Mouse (Mus musculus) C2C12 (cell line): ENCODE measurements around the gene Idua.

Source experiments
- CEBPB ChIP-seq: IDR thresholded peaks from one replicate; pipeline ENCODE4 v1.6.1; 2011; ENCODE audit warnings: low read depth, mild to moderate bottlenecking, control low read depth, moderate library complexity
- CTCF ChIP-seq: IDR thresholded peaks from one replicate; pipeline ENCODE4 v1.5.1; 2011; ENCODE audit not compliant: control insufficient read depth, insufficient read depth, insufficient read length
- MAX ChIP-seq: IDR thresholded peaks from one replicate; pipeline ENCODE4 v1.6.1; 2011; ENCODE audit warnings: mild to moderate bottlenecking, control low read depth
- USF1 ChIP-seq: IDR thresholded peaks from one replicate; pipeline ENCODE4 v1.6.1; 2011; ENCODE audit warnings: low read depth, mild to moderate bottlenecking, control low read depth, moderate library complexity

GRCm38 (mm10) chr5:108691152-108691551 lies 31.0 kb downstream of the Idua start:
- TF ChIP-seq MAX = no peak
- no peak for TF ChIP-seq CTCF
- TF ChIP-seq CEBPB = no peak
- no peak for TF ChIP-seq USF1
